Mouse (Mus musculus) CD4-positive naive resting alpha-beta T cell, adult 57 days (primary cell): ENCODE measurements around the gene Ei24. TPM values are rescaled to one million over a fixed set of nuclear protein-coding genes. Genes with fewer than 3 reads are reported as not detected.

Source experiments
- total RNA-seq: library from RNA; stranded (reverse); gene quantifications from one replicate; pipeline ENCODE4 v1.2.4, GENCODE M21; 2023

Gene Ei24
- 36.9 TPM for total RNA-seq

DNA sequence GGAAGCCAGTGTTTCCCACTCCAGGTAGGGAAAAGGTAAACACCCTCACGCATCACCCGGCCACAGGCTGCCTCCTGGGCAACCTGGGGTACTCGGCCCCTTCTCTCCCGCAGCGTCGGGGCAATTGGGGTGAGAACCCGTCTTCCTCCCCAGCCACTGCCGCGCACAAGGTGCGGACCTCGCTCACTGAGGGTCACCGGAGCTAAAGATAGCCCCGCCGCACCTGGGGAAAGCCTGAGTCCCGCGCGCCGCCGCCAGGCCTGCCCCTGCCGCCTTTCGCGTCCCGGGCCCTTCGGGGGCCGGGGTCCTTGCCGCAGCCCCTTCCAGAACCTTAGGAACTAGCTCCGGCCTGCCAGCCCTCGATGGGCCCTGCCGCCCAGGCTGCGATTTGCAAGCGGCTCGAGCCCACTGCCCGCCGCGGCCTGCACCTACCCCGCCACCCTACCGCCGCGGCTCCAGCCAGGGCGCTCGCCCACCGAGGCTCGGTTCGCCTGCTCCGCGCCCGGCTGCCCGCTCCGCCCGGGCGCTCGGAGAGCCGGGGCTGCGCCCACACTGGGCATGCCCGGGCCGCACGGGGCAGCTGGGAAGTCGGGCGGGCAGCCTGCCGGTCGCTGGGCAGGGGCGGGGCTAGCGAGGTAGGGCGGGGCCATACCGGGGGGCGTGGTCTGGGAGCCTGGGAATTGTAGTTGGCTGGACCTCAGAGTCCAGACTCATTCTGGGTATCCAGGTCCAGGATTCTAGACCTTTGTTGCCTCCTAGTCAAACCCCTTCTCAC lies at the start of gene Ei24:
Gene Ei24, minus strand, starts transcription at position 613 of the 775 bp plus-strand sequence.

DNA sequence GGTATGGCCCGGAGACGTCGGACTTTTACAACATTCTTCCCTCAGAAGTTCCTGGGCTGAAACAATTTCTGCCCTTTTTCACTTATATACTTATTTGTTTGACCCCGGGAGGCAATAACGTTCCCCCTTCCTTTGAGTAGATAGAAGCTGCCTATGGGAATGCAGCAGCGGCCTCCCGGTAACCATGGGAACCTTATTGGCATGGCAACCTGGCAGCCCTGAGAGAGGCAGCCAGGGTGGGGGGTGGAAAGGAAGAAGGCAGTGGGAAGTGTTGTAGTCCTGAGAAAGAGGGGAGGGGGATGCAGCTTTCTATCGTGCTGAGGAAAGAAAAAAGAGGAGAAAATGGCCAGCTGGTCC lies 24.4 kb upstream of the Ei24 start, which contains the start of gene Fez1:
Gene Fez1, plus strand, starts transcription at position 221 of the 357 bp plus-strand sequence.

DNA sequence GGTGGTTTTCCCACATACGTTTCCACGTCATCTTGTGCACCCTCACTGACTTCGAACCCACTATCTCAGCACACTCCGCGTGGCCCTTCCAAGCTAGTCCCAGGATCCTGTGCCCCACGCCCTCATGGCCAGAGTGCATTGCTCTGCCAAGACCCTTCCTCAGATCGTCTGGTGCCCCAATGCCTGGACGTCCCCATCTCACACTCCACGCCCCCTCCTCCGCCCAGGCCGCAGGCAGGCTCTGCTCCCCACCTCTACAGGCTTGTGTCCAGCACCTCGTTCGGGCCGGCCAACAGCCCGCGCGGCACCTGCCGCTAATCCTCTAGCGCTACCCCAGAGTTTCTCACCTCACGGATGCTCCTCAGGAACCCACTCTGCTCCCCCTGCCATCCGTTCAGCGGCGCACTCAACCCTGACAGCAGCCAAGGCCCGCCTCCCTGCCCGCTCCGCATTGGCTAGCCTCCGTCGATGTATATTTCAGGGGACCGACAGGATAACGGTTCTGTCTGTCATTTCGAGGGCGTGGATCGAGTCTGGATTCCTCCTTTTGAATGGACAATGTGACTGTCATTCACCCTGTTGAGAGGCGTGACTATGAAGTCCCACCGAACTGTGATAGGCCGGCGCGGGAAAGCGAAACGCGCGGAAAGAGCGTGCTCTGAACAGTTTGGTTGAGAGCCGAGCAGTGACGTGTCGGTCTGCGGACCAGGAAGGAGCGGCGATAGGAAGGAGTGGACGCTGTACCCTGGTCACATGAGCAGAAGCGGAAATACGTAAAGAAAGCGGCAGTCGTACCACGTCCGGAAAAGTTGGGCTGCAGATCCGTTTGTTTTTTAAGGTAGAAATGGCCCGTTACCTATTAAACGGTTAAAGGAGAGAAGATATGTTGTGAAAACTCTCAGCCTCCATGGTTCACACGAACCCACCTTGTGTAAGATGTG lies 29.7 kb downstream of the Ei24 start, which contains the start of gene Stt3a:
Gene Stt3a, minus strand, starts transcription at position 477 of the 941 bp plus-strand sequence.

Other genes with a start within 250 kb of the Ei24 start
- not detected for gene Gm17689, start 214.8 kb downstream of the Ei24 start, total RNA-seq
- gene A630095E13Rik, start 154.0 kb downstream of the Ei24 start, total RNA-seq: not detected
- gene Acrv1, start 104.2 kb downstream of the Ei24 start, total RNA-seq: not detected
- gene Chek1, start 70.3 kb downstream of the Ei24 start, total RNA-seq: 3.8 TPM
- 148 TPM for gene Stt3a, start 29.7 kb downstream of the Ei24 start, total RNA-seq
- not detected for gene Fez1, start 24.5 kb upstream of the Ei24 start, total RNA-seq